Mouse (Mus musculus): ENCODE data around the gene Poc1a. TPM values are rescaled to one million over a fixed set of nuclear protein-coding genes. Genes with fewer than 3 reads are reported as not detected.
A peak's percentile ranks its signal among the peaks of the same experiment; 100 is the strongest.

Gene Poc1a
- total and polyA plus RNA-seq, 3 experiments = 24.5 to 46.7 (median 31.9) TPM

- peak; percentile 66 for DNase-seq (ENCODE audit: extremely low read depth)
- dilution Hi-C loops (cut with MboI; ENCODE audit: extremely low pct_ligation_motif_present, extremely low pct_unique_long_range_greater_than_20kb, low sequenced_read_pairs) = no loop called here
- Histone ChIP-seq H3K9ac (ENCODE audit: insufficient read depth, low read depth) (no peak overlapping the region), H3K9me3 (replicated peaks; ENCODE audit: low read length) (no peaks in the 10 kb centered on the region), H3K27me3 (replicated peaks) (no peaks in the 10 kb centered on the region), H3K4me3 (replicated peaks in 1 of 3; ENCODE audit: low read depth in 2 of 3, low read length in 2 of 3, poor library complexity in 1 of 3) (no peak overlapping the region), H3K27ac (ENCODE audit: insufficient read depth, low read depth) (no peak overlapping the region), H3K4me1 (ENCODE audit: control insufficient read depth in 1 of 2, insufficient read depth in 2 of 2) (no peaks in the 10 kb centered on the region), H3K79me2 (replicated peaks; ENCODE audit: control insufficient read depth, extremely low read depth, insufficient read depth, poor library complexity, severe bottlenecking) (no peaks in the 10 kb centered on the region), H3K36me3 (replicated peaks in 1 of 2; ENCODE audit: control insufficient read depth in 1 of 2, insufficient read depth in 1 of 2, low read length in 1 of 2) (peaks cover 42 to 88% of the 10 kb centered on the region in 2 experiments), H3K4me2 (ENCODE audit: insufficient read depth, low read depth, poor library complexity, severe bottlenecking) (no peak overlapping the region)
- in situ Hi-C loops (cut with MboI; ENCODE audit: low pct_ligation_motif_present, low pct_unique_long_range_greater_than_20kb, low sequenced_read_pairs) = no loop called here
- TF ChIP-seq MAZ (IDR thresholded peaks at IDR 0.05; ENCODE audit: low read depth, low read length) = no peak
- no peak for TF ChIP-seq RCOR1 (conservative IDR thresholded peaks at IDR 0.05; ENCODE audit: low read depth, low read length)
- no peak for TF ChIP-seq USF1 (IDR thresholded peaks at IDR 0.05; ENCODE audit: low read depth, low read length)
- no peak for TF ChIP-seq MXI1 (IDR thresholded peaks at IDR 0.05; ENCODE audit: low read depth, low read length)
- TF ChIP-seq GABPA (IDR thresholded peaks at IDR 0.05; ENCODE audit: insufficient replicate concordance, low read depth, low read length) = no peak
- peak; percentile 21; the same call in 1 of the 2 replicates for TF ChIP-seq MAX (IDR thresholded peaks at IDR 0.05; ENCODE audit: low read length)
- 0 out of 2 replicates have a peak, but pooled peaks have one; percentile 20 for TF ChIP-seq TCF12 (IDR thresholded peaks at IDR 0.05; ENCODE audit: low read depth, low read length)
- peak; percentile 94 for TF ChIP-seq SMC3 (IDR thresholded peaks at IDR 0.05; ENCODE audit: low read depth, low read length)
- peak; percentile 46 for TF ChIP-seq ZC3H11A (IDR thresholded peaks at IDR 0.05; ENCODE audit: low read depth, low read length)
- TF ChIP-seq RAD21 (IDR thresholded peaks at IDR 0.05; ENCODE audit: low read depth, low read length) = peak; percentile 72
- no peak for TF ChIP-seq POLR2AphosphoS2 (IDR thresholded peaks at IDR 0.05; ENCODE audit: low read depth, low read length)
- TF ChIP-seq ELF1 (IDR thresholded peaks at IDR 0.05; ENCODE audit: low read depth, low read length) = 0 out of 2 replicates have a peak, but pooled peaks have one; percentile 10
- TF ChIP-seq JUN (IDR thresholded peaks at IDR 0.05; ENCODE audit: insufficient read depth, low read depth, low read length) = no peak
- TF ChIP-seq ETS1 (conservative IDR thresholded peaks at IDR 0.05; ENCODE audit: low read depth, low read length) = no peak
- no peak for TF ChIP-seq ZNF384 (IDR thresholded peaks at IDR 0.05; ENCODE audit: low read depth, low read length)
- TF ChIP-seq JUND (conservative IDR thresholded peaks at IDR 0.05; ENCODE audit: low read depth, low read length) = no peak
- TF ChIP-seq MEF2A (IDR thresholded peaks at IDR 0.05; ENCODE audit: borderline replicate concordance, low read depth, low read length) = no peak
- peak; percentile 61 to 88 for TF ChIP-seq CTCF (conservative IDR thresholded peaks at IDR 0.05 in 1 of 2, IDR thresholded peaks at IDR 0.05 in 1 of 2; ENCODE audit: low read depth in 2 of 2, low read length in 2 of 2)
These were observed 8.0 kb downstream of the Poc1a start for GRCm38 (mm10) chr9:106288864-106289263.

GRCm38 (mm10) chr9:106289841-106290240 is 9.0 kb downstream of the Poc1a start:
- in situ Hi-C loops (cut with MboI; ENCODE audit: low pct_ligation_motif_present, low pct_unique_long_range_greater_than_20kb, low sequenced_read_pairs) = no loop called here
- Histone ChIP-seq H3K36me3 (replicated peaks in 1 of 2; ENCODE audit: control insufficient read depth in 1 of 2, insufficient read depth in 1 of 2, low read length in 1 of 2) (peaks cover 38 to 89% of the 10 kb centered on the region in 2 experiments), H3K27me3 (replicated peaks) (no peaks in the 10 kb centered on the region), H3K9ac (ENCODE audit: insufficient read depth, low read depth) (no peak overlapping the region), H3K4me1 (ENCODE audit: control insufficient read depth in 1 of 2, insufficient read depth in 2 of 2) (no peaks in the 10 kb centered on the region), H3K4me3 (replicated peaks in 1 of 3; ENCODE audit: low read depth in 2 of 3, low read length in 2 of 3, poor library complexity in 1 of 3) (no peak overlapping the region), H3K27ac (ENCODE audit: insufficient read depth, low read depth) (no peak overlapping the region), H3K4me2 (ENCODE audit: insufficient read depth, low read depth, poor library complexity, severe bottlenecking) (no peak overlapping the region), H3K79me2 (replicated peaks; ENCODE audit: control insufficient read depth, extremely low read depth, insufficient read depth, poor library complexity, severe bottlenecking) (no peaks in the 10 kb centered on the region), H3K9me3 (replicated peaks; ENCODE audit: low read length) (no peaks in the 10 kb centered on the region)
- dilution Hi-C loops (cut with MboI; ENCODE audit: extremely low pct_ligation_motif_present, extremely low pct_unique_long_range_greater_than_20kb, low sequenced_read_pairs) = no loop called here
- TF ChIP-seq UBTF (IDR thresholded peaks at IDR 0.05; ENCODE audit: low read depth, low read length) (no peak), SIN3A (IDR thresholded peaks at IDR 0.05; ENCODE audit: low read length) (no peak), USF2 (conservative IDR thresholded peaks at IDR 0.05; ENCODE audit: low read depth, low read length) (no peak), GABPA (IDR thresholded peaks at IDR 0.05; ENCODE audit: insufficient replicate concordance, low read depth, low read length) (no peak), ETS1 (conservative IDR thresholded peaks at IDR 0.05; ENCODE audit: low read depth, low read length) (no peak), ZMIZ1 (IDR thresholded peaks at IDR 0.05; ENCODE audit: low read depth, low read length) (no peak), CTCF (conservative IDR thresholded peaks at IDR 0.05 in 1 of 2, IDR thresholded peaks at IDR 0.05 in 1 of 2; ENCODE audit: low read depth in 2 of 2, low read length in 2 of 2) (no peak), CHD2 (IDR thresholded peaks at IDR 0.05; ENCODE audit: low read length) (no peak), CHD1 (IDR thresholded peaks at IDR 0.05; ENCODE audit: low read depth, low read length) (no peak), EP300 (IDR thresholded peaks at IDR 0.05; ENCODE audit: low read length) (no peak)
- no peak for DNase-seq (ENCODE audit: extremely low read depth)
